Mouse (Mus musculus) embryonic fibroblast, embryonic 13.5 days (primary cell): ENCODE measurements around the gene Eya3. TPM values are rescaled to one million over a fixed set of nuclear protein-coding genes. Genes with fewer than 3 reads are reported as not detected.

Experiments used
- H3K27ac ChIP-seq: 2 replicates; pipeline ENCODE4 v1.5.1; 2012; ENCODE audit warnings: low read length, control low read depth, inconsistent platforms; ENCODE audit not compliant: insufficient read depth
- H3K4me1 ChIP-seq: 2 replicates; pipeline ENCODE4 v1.6.1; 2011; ENCODE audit warnings: low read length; ENCODE audit not compliant: control insufficient read depth, insufficient read depth
- H3K4me3 ChIP-seq: 2 replicates; pipeline ENCODE4 v1.5.1; 2011; ENCODE audit warnings: mild to moderate bottlenecking, control low read depth, low read length; ENCODE audit not compliant: insufficient read depth
- CTCF ChIP-seq: IDR thresholded peaks from 2 replicates; pipeline ENCODE4 v1.5.1; 2011; ENCODE audit warnings: mild to moderate bottlenecking, control low read depth, low read length, moderate library complexity, borderline replicate concordance; ENCODE audit not compliant: insufficient read depth
- POLR2A ChIP-seq: IDR thresholded peaks from 2 replicates; pipeline ENCODE4 v1.6.1; 2011; ENCODE audit warnings: low read depth, mild to moderate bottlenecking, control low read depth, low read length, moderate library complexity
- polyA plus RNA-seq: library from polyadenylated mRNA; stranded (reverse); fragments of >200 nt; gene quantifications from 2 replicates; pipeline ENCODE4 v1.2.4, GENCODE M21; 2011; ENCODE audit warnings: low read depth; ENCODE audit not compliant: missing spikeins, insufficient read length

Gene Eya3
- polyA plus RNA-seq, 1 experiment: 55.7 TPM

GRCm38 (mm10) chr4:132636554-132636953, 2.2 kb upstream of the Eya3 start:
- no peak overlapping the region for H3K4me3 ChIP-seq
- H3K4me1 ChIP-seq: peaks cover 3% of the 10 kb centered on the region
- TF ChIP-seq POLR2A: no peak
- TF ChIP-seq CTCF: peak; percentile 23; the same call in 1 of the 2 replicates
- H3K27ac ChIP-seq: no peak overlapping the region

- Histone ChIP-seq H3K27ac (0 out of 2 replicates have a peak overlapping the region, but pooled peaks have one; percentile 1), H3K4me3 (peak overlapping the region; percentile 89), H3K4me1 (peaks cover 3% of the 10 kb centered on the region)
- no peak for TF ChIP-seq POLR2A
- TF ChIP-seq CTCF: no peak
These were observed 465 bp downstream of the Eya3 start for GRCm38 (mm10) chr4:132639191-132639713.

GRCm38 (mm10) chr4:132647439-132647838, 8.7 kb downstream of the Eya3 start:
- no peak for TF ChIP-seq POLR2A
- TF ChIP-seq CTCF: no peak
- H3K4me1 ChIP-seq: peaks cover 5% of the 10 kb centered on the region
- no peak overlapping the region for H3K4me3 ChIP-seq
- H3K27ac ChIP-seq: no peak overlapping the region

GRCm38 (mm10) chr4:132649271-132649999, 10.6 kb downstream of the Eya3 start:
- no peak overlapping the region for H3K27ac ChIP-seq
- H3K4me1 ChIP-seq: peaks cover 5% of the 10 kb centered on the region
- TF ChIP-seq CTCF: no peak
- TF ChIP-seq POLR2A: no peak
- no peak overlapping the region for H3K4me3 ChIP-seq

- TF ChIP-seq CTCF: no peak
- no peak for TF ChIP-seq POLR2A
- Histone ChIP-seq H3K4me3 (no peak overlapping the region), H3K4me1 (peaks cover 2% of the 10 kb centered on the region; the same call in 1 of the 2 replicates), H3K27ac (no peak overlapping the region)
These were observed 14.1 kb downstream of the Eya3 start for GRCm38 (mm10) chr4:132652842-132653241.

- Histone ChIP-seq H3K4me3 (no peak overlapping the region), H3K4me1 (peaks cover 2% of the 10 kb centered on the region; the same call in 1 of the 2 replicates), H3K27ac (no peak overlapping the region)
- no peak for TF ChIP-seq POLR2A
- no peak for TF ChIP-seq CTCF
These were observed 15.0 kb downstream of the Eya3 start for GRCm38 (mm10) chr4:132653799-132654198.

- peaks cover 2% of the 10 kb centered on the region; the same call in 1 of the 2 replicates for H3K4me1 ChIP-seq
- no peak overlapping the region for H3K4me3 ChIP-seq
- no peak overlapping the region for H3K27ac ChIP-seq
- TF ChIP-seq POLR2A: no peak
- TF ChIP-seq CTCF: no peak
These were observed 16.5 kb downstream of the Eya3 start for GRCm38 (mm10) chr4:132655290-132655689.

- H3K4me3 ChIP-seq: no peak overlapping the region
- no peak overlapping the region for H3K27ac ChIP-seq
- H3K4me1 ChIP-seq: no peaks in the 10 kb centered on the region
- TF ChIP-seq CTCF: no peak
- no peak for TF ChIP-seq POLR2A
These were observed 20.3 kb downstream of the Eya3 start for GRCm38 (mm10) chr4:132659106-132659505.

GRCm38 (mm10) chr4:132672697-132673096, 33.9 kb downstream of the Eya3 start:
- Histone ChIP-seq H3K4me3 (no peak overlapping the region), H3K4me1 (no peaks in the 10 kb centered on the region), H3K27ac (no peak overlapping the region)
- TF ChIP-seq POLR2A (no peak), CTCF (no peak)

GRCm38 (mm10) chr4:132676771-132677539, 38.2 kb downstream of the Eya3 start:
- Histone ChIP-seq H3K4me1 (no peaks in the 10 kb centered on the region), H3K4me3 (no peak overlapping the region), H3K27ac (no peak overlapping the region)
- TF ChIP-seq CTCF (peak; percentile 84), POLR2A (no peak)
